Mouse (Mus musculus) midbrain, embryonic 13.5 days (tissue): Measurements from ENCODE around the gene Cdk5rap2. TPM values are rescaled to one million over a fixed set of nuclear protein-coding genes. Genes with fewer than 3 reads are reported as not detected.

ENCODE experiments used
- ATAC-seq: fragments of 200-750 bp; cut with Nextera tagmentation; 2 replicates; pipeline ENCODE4 v1.8.0; 2017; ENCODE audit warnings: mild to moderate bottlenecking, moderate TSS enrichment, moderate library complexity
- H3K27ac ChIP-seq: fragments of 300-500 bp; sonication (generic); 2 replicates; pipeline ENCODE4 v1.5.1; 2015; ENCODE audit warnings: inconsistent platforms, mild to moderate bottlenecking, moderate library complexity
- H3K27me3 ChIP-seq: fragments of 300-500 bp; sonication (generic); 2 replicates; pipeline ENCODE4 v1.6.1; 2015; ENCODE audit warnings: mild to moderate bottlenecking, inconsistent platforms
- H3K36me3 ChIP-seq: fragments of 300-500 bp; sonication (generic); 2 replicates; pipeline ENCODE4 v1.6.1; 2015; ENCODE audit warnings: mild to moderate bottlenecking, inconsistent platforms
- H3K4me1 ChIP-seq: fragments of 300-500 bp; sonication (generic); replicated peaks from 2 replicates; pipeline ENCODE4 v1.6.1; 2015; ENCODE audit warnings: inconsistent platforms
- H3K4me2 ChIP-seq: fragments of 300-500 bp; sonication (generic); replicated peaks from 2 replicates; pipeline ENCODE4 v1.6.1; 2015; ENCODE audit warnings: moderate library complexity, mild to moderate bottlenecking, inconsistent platforms
- H3K4me3 ChIP-seq: fragments of 300-500 bp; sonication (generic); replicated peaks from 2 replicates; pipeline ENCODE4 v1.5.1; 2015; ENCODE audit warnings: mild to moderate bottlenecking, inconsistent platforms
- H3K9ac ChIP-seq: fragments of 300-500 bp; sonication (generic); replicated peaks from 2 replicates; pipeline ENCODE4 v1.6.1; 2015; ENCODE audit warnings: mild to moderate bottlenecking, inconsistent platforms
- H3K9me3 ChIP-seq: fragments of 300-500 bp; sonication (generic); 2 replicates; pipeline ENCODE4 v1.6.1; 2016; ENCODE audit warnings: mild to moderate bottlenecking, inconsistent platforms
- whole genome bisulfite sequencing: fragments of 180-500 bp; shearing (Covaris S2); methylation state at CpG from one replicate; pipeline ENCODE4 v1.1.7; 2015; 5-methylcytosine and 5-hydroxymethylcytosine counted together
- polyA plus RNA-seq: library from polyadenylated mRNA; unstranded; fragments of >200 nt; fragmentation: Nextera tagmentation; extraction: Ambion mirVana; gene quantifications from 2 replicates; pipeline ENCODE4 v1.2.1, GENCODE M21; 2015

The Cdk5rap2 gene
- polyA plus RNA-seq, 1 experiment from 2014 or later: 11.4 TPM

DNA sequence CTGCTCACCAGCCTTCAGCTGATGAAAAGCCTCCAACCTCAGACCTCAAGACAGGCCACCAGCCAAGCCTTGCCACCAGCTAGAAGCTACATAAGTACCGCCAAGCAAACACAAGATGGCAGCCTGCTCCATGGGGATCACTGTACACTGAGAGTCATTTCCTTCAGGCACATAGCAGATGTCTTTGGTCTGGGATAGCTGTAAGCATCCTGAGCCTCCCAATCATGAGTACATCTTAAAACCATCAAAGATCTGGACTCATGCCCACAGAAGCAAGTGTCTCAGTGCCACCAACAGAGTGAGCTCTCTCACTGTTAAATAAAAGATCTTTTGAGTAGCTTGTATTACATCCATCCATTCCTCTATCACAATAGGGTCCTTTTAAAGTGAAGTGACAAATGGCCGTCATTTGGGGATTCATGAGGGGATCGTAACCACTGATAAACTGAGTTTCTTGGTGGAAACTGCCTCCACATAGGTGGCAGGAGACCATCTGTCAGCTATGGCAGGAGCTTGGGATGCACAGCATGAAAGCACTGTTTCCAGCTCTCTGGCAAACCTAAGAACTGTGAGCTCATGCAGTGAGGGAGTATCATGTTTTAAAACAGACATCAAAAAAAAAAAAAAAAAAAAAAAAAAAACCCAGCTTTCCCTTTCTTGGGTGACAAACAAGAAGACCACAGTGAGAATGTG lies 150.4 kb downstream of the Cdk5rap2 start:
- H3K27ac ChIP-seq: no peak overlapping the region
- H3K9ac ChIP-seq: no peak overlapping the region
- H3K9me3 ChIP-seq: no peaks in the 10 kb centered on the region
- no peaks in the 10 kb centered on the region for H3K27me3 ChIP-seq
- WGBS: 74% methylated on average over 3 of the region's 3 CpGs
- no peak overlapping the region for H3K4me2 ChIP-seq
- no peak overlapping the region for H3K4me3 ChIP-seq
- peaks cover 17% of the 10 kb centered on the region for H3K4me1 ChIP-seq
- 0 out of 2 replicates have a peak, but pooled peaks have one; percentile 51 for ATAC-seq
- peaks cover 49% of the 10 kb centered on the region for H3K36me3 ChIP-seq

DNA sequence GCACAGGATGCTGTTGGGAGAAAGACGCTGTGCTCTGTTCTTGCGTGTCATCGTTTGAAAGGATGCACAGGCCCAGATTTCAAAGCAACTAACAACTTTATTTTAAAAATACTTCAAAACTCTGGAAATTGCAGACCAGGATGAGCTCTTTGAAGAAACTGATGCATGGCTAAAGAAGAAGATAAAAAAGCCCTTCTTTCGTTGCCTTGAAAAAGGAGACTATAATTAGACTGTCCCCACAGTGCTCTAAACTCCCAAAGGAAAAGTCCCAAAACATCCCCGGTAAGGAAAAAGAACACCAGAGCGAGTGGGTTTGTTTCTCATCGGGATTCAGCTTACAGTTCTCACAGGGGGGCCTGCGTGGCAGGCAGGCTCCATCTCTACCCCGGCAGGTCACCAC lies 151.4 kb downstream of the Cdk5rap2 start:
- no peak for ATAC-seq
- Histone ChIP-seq H3K9ac (no peak overlapping the region), H3K27me3 (no peaks in the 10 kb centered on the region), H3K4me2 (no peak overlapping the region), H3K9me3 (no peaks in the 10 kb centered on the region), H3K27ac (0 out of 2 replicates have a peak overlapping the region, but pooled peaks have one; percentile 25), H3K4me1 (peaks cover 17% of the 10 kb centered on the region), H3K4me3 (no peak overlapping the region), H3K36me3 (peaks cover 50% of the 10 kb centered on the region)
- WGBS: 70% methylated on average over 9 of the region's 9 CpGs

DNA sequence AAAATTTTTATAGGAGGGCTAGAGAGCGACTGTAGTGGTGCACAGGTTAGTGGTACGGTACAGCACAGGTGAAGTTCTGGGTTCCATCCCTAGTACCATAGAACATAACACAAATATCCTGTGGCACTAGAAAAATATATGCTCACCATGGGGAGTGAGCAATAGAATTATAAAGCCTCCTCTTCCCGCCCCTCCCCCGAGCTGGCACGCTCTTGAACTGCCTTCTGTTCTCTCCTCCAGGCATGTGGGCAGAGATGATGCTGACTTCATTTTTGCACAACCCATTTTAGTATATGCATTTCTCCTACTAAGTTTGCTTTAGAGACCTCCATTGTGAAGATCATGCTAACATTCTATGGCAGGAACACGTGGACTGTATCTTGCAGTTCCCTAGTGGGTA lies 152.0 kb downstream of the Cdk5rap2 start:
- H3K9ac ChIP-seq: no peak overlapping the region
- H3K27ac ChIP-seq: no peak overlapping the region

DNA sequence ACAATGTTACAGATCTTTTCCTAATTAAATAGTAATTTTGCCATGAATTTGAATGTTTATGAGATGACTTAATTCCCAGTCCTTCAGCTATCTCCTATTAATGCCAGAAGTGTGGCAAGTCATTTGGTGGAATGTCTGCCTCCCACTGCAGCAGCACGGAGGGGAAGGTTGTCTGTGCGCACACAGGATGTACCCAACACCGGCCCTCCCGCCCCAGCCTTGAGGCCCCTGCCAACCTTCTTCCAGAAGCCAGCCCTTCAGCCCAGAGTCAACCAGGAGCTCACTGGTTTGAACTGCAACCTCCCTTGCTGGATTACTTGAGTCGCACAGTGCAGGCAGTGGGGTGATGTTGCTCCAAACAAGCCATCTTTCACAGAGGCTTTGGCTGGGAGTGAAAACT lies 158.5 kb downstream of the Cdk5rap2 start:
- Histone ChIP-seq H3K9ac (no peak overlapping the region), H3K27me3 (no peaks in the 10 kb centered on the region), H3K4me2 (no peak overlapping the region), H3K4me3 (no peak overlapping the region), H3K9me3 (no peaks in the 10 kb centered on the region), H3K4me1 (no peaks in the 10 kb centered on the region), H3K36me3 (peaks cover 53% of the 10 kb centered on the region), H3K27ac (no peak overlapping the region)
- ATAC-seq: no peak; the same call in 1 of the 2 replicates
- 91% methylated on average over 5 of the region's 5 CpGs for WGBS

More for the DNA sequence above, 152.0 kb downstream of the Cdk5rap2 start:
- 85% methylated on average over 6 of the region's 6 CpGs for WGBS
- Histone ChIP-seq H3K4me3 (no peak overlapping the region), H3K9me3 (no peaks in the 10 kb centered on the region), H3K4me1 (peaks cover 17% of the 10 kb centered on the region), H3K27me3 (no peaks in the 10 kb centered on the region), H3K36me3 (peaks cover 50% of the 10 kb centered on the region), H3K4me2 (no peak overlapping the region)
- ATAC-seq: peak; percentile 28; the same call in 1 of the 2 replicates

DNA sequence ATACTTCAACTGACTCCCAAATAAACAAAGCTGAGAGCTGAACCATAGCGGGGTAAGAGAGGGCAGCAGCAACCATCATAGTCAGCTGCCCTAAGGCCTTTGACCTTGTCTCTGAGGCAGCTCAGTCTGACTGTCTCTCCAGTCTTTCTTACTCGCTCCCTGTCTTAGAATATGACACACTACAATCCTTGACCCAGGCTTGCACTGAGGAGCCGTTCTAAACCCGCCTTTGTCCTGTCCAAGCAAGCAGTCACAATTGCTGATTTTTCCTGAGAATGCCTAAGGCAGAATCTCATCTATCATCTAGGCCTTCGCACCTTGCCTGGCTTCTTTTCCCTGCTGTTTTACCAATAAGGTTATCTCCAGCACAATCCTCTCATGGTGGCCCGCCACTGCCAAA lies 164.5 kb downstream of the Cdk5rap2 start:
- H3K4me3 ChIP-seq: no peak overlapping the region
- H3K9ac ChIP-seq: no peak overlapping the region
- no peak overlapping the region for H3K4me2 ChIP-seq
- H3K27ac ChIP-seq: no peak overlapping the region
- ATAC-seq: no peak
- H3K27me3 ChIP-seq: no peaks in the 10 kb centered on the region
- peaks cover 53% of the 10 kb centered on the region for H3K36me3 ChIP-seq
- WGBS: 87% methylated on average over 6 of the region's 6 CpGs
- H3K4me1 ChIP-seq: no peaks in the 10 kb centered on the region
- no peaks in the 10 kb centered on the region for H3K9me3 ChIP-seq

DNA sequence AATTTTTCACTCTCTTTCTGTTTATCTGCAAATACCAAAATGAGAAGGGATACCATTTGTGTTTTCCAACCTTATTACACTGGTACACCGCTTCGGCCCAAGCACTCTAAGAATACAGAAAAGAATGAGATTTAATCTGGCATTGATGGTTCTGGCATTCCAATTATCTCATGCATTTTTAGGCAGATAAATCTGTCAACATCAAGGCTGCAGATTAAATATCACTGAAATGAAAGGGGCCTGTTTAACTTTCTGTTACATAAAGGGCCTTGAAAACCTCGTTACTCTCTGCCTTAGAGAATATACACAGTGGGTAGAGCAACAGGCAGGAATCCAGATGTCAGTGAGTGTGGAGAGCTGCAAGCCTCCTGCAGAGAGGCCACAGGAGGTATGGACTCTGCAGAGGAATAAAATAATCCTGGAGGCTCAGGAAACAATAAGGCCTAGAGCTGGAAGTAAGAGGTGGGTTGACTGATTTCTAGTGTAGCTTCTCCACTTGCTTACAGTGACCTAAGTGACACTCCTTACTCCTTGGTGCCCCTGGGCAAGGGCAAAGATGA lies 166.6 kb downstream of the Cdk5rap2 start:
- Histone ChIP-seq H3K9ac (no peak overlapping the region), H3K9me3 (no peaks in the 10 kb centered on the region), H3K4me1 (no peaks in the 10 kb centered on the region), H3K36me3 (peaks cover 58% of the 10 kb centered on the region), H3K4me3 (no peak overlapping the region), H3K27me3 (no peaks in the 10 kb centered on the region), H3K27ac (no peak overlapping the region), H3K4me2 (no peak overlapping the region)
- 50% methylated on average over 3 of the region's 3 CpGs for WGBS
- no peak for ATAC-seq

DNA sequence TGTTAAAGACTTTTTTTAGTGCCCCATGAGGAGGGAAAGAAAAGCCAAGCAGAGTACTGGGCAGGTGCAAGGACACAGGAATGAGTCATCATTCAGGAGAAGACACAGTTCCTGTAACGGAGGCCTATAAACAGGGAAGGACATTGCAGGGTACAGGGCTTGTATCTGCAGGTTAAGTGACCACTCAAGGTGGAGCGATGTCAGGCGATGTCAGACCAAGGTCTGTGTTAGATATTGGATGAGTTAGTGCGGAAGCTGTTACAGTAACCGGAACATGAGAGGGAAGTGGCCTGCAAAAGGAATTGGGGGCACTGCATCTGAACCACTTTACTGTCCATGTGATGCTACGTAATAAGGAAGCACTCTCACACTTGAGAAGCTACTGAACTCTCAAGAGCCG lies 170.5 kb downstream of the Cdk5rap2 start:
- 94% methylated on average over 7 of the region's 7 CpGs for WGBS

DNA sequence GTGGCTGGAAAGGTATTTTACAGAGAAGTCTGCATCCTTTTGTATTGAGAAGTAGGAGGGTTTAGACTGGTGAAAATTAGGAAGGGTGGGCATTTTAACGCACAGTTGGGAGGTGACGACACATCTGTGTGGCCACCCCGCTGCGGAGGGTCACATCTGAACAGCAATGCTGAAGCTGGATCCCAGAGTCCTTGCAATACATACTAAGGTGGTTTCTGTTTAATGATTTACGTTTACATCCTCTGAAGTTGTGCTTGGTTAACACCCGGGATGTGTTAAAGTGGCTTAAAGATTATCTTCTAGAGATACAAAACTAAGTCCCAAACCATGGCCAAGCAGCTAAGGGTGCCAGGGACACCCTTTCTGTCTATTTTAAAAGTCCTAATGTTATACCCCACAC lies 171.4 kb downstream of the Cdk5rap2 start:
- no peaks in the 10 kb centered on the region for H3K4me1 ChIP-seq
- 94% methylated on average over 6 of the region's 6 CpGs for WGBS
- H3K4me3 ChIP-seq: no peak overlapping the region
- no peak overlapping the region for H3K4me2 ChIP-seq
- no peak overlapping the region for H3K9ac ChIP-seq
- no peaks in the 10 kb centered on the region for H3K9me3 ChIP-seq
- H3K27ac ChIP-seq: no peak overlapping the region
- peaks cover 68% of the 10 kb centered on the region for H3K36me3 ChIP-seq
- ATAC-seq: no peak
- no peaks in the 10 kb centered on the region for H3K27me3 ChIP-seq

More for the DNA sequence above, 170.5 kb downstream of the Cdk5rap2 start:
- ATAC-seq: no peak
- Histone ChIP-seq H3K9ac (no peak overlapping the region), H3K27ac (no peak overlapping the region), H3K4me3 (no peak overlapping the region), H3K27me3 (no peaks in the 10 kb centered on the region), H3K4me1 (no peaks in the 10 kb centered on the region), H3K9me3 (no peaks in the 10 kb centered on the region), H3K4me2 (no peak overlapping the region), H3K36me3 (peaks cover 68% of the 10 kb centered on the region)

DNA sequence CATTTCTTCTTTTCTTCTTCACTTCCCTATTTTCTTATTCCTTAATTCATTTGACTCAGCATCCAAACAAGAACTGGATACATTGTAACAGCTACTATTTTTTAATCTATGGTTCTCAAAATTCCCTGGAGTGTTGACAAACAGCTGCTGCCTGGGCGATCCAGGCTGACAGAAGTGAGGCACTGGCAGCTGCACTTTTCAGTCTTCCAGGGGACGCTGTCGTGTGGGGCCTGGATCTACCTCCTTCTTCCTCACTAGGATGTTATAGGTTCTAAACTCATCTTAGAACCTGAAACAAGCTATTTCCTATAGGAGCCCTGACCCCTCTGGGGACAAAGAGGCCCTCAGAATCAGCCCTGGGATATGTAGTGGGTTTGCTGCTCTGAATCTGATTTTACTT lies 177.9 kb downstream of the Cdk5rap2 start:
- H3K27me3 ChIP-seq: no peaks in the 10 kb centered on the region
- no peaks in the 10 kb centered on the region for H3K9me3 ChIP-seq
- no peak overlapping the region for H3K27ac ChIP-seq
- H3K4me1 ChIP-seq: no peaks in the 10 kb centered on the region
- no peak overlapping the region for H3K4me2 ChIP-seq
- no peak overlapping the region for H3K9ac ChIP-seq
- H3K36me3 ChIP-seq: peaks cover 42% of the 10 kb centered on the region
- WGBS: 73% methylated on average over 3 of the region's 3 CpGs
- no peak for ATAC-seq
- no peak overlapping the region for H3K4me3 ChIP-seq

DNA sequence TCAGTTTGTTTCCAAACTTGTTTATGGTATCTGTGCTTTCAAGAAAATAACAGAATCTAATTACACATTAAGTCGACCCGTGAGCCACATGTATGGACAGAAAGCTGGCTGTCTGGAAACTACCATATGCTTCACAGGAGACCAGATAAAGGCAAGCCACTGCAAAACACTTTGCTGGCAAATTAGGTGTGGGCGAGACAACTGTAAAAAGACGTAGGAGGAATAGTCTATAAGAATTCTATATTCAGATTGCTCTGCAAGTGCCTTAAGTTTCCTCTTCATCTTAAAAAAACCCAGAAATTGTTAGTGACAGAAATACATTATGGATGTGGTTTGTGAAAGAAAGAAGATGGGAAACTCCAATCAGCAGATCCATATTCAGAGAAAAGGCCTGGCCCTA lies 180.4 kb downstream of the Cdk5rap2 start:
- Histone ChIP-seq H3K27ac (no peak overlapping the region), H3K9me3 (no peaks in the 10 kb centered on the region), H3K4me1 (no peaks in the 10 kb centered on the region), H3K9ac (no peak overlapping the region), H3K4me3 (no peak overlapping the region), H3K4me2 (no peak overlapping the region), H3K27me3 (no peaks in the 10 kb centered on the region), H3K36me3 (peaks cover 51% of the 10 kb centered on the region)
- no peak for ATAC-seq
- WGBS: 91% methylated on average over 4 of the region's 4 CpGs

DNA sequence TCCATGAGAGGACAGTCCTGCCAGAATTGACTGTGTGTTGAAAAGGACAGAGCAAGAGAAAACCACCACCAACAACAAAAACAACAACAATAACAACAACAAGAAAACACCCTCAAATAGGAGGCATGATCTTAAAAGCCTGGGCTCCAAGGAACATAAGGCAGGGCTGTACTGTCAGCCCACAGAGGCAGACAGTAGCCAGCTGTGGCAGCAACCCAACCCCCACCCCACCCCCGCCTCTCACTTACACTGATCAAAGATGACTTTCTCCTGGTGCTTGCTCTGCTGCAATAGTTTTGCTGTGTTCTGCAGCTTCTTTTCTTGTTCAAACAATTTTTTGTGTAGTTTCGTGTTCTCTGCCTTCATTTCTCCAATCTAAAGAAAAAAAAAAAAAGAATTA lies 181.9 kb downstream of the Cdk5rap2 start:
- no peaks in the 10 kb centered on the region for H3K9me3 ChIP-seq
- no peak overlapping the region for H3K27ac ChIP-seq
- ATAC-seq: no peak
- no peaks in the 10 kb centered on the region for H3K27me3 ChIP-seq
- WGBS: 82% methylated on average over 2 of the region's 2 CpGs
- no peak overlapping the region for H3K4me2 ChIP-seq
- H3K4me1 ChIP-seq: no peaks in the 10 kb centered on the region
- peaks cover 54% of the 10 kb centered on the region for H3K36me3 ChIP-seq
- no peak overlapping the region for H3K4me3 ChIP-seq
- no peak overlapping the region for H3K9ac ChIP-seq

DNA sequence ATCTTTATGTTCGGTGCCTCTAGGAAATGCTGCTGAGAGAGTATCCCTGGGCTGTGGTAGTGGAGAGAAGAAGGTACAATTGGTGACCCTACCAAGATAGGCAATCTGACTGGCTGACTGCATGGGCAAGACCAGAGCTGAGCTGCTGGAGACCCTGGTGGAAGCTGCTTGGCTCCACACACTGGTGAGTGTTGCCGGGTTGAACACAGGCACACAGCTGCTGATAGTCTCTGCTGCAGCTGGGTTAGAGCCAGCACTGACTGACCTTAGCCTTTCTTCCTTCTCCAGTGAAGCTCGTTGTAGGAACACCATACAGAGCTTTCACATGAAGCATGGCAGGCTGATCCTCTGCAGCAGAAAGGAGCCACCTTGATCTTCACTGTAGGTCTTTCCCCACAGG lies 182.6 kb downstream of the Cdk5rap2 start:
- no peaks in the 10 kb centered on the region for H3K4me1 ChIP-seq
- 90% methylated on average over 3 of the region's 3 CpGs for WGBS
- H3K27ac ChIP-seq: no peak overlapping the region
- H3K4me2 ChIP-seq: no peak overlapping the region
- no peaks in the 10 kb centered on the region for H3K9me3 ChIP-seq
- H3K9ac ChIP-seq: no peak overlapping the region
- peaks cover 60% of the 10 kb centered on the region for H3K36me3 ChIP-seq
- H3K27me3 ChIP-seq: no peaks in the 10 kb centered on the region
- ATAC-seq: no peak
- H3K4me3 ChIP-seq: no peak overlapping the region

DNA sequence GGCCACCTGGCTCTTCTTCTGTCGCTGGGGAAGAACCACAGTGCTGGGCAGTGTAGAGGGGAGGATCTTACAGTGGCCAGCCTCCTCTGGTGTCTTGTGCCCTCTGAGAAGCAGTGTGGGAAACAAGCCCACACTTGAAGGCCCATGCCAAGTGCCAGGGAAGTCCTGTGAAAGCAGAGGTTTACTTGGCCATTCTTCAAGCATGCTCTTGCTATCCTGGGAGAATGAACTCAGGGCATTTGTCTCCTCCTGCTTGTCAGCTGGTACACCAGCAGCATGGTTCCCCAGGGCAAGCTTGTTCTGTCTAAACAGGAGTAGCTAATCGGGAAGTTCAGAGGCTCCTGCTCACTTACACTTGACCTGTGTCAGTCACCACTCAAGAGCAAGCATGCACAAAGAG lies 185.7 kb downstream of the Cdk5rap2 start:
- Histone ChIP-seq H3K4me1 (no peaks in the 10 kb centered on the region), H3K9ac (no peak overlapping the region), H3K4me2 (no peak overlapping the region), H3K27me3 (no peaks in the 10 kb centered on the region), H3K27ac (no peak overlapping the region), H3K4me3 (no peak overlapping the region), H3K36me3 (peaks cover 70% of the 10 kb centered on the region), H3K9me3 (no peaks in the 10 kb centered on the region)
- ATAC-seq: no peak
- WGBS: 95% methylated on average over 2 of the region's 2 CpGs
